Comparison of ENCODE assay signal across 18 mouse cellular contexts in the genomic region with DNA sequence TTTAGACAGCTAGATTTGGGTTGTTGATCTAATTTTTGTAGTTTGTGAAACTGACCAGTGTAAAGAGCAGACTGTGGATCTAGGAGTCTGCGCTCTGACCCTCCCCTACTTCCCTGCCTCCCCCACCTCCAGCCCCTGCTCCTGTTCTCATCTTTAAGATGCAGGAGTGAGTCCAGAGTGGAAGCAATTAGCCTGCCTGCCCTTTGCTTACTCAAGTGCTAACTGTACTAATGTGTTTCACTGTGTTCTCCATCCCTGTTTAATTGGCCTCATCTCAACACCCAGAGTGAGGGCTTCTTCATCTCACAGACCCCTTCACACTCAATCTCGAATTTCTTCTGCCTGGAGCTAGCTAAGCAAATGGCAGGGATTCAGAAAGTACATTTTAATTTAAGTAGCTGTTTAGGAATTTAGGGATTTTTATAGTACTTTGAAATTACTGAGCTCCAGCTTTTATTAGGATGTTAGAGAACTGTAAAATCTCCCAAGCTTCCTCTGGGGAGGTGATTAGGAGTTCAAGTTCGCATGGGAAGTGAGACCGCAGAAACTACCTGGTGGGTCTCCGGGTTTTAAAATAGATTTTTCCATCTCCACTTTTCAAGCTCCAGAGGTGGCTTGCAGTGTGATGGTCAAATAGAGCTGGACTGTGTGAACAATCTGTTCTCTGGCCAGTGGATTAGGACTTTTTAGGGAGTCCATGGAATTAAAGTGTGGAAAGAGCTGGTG. TPM values are rescaled to one million over a fixed set of nuclear protein-coding genes. Genes with fewer than 3 reads are reported as not detected.
A peak's percentile ranks its signal among the peaks of the same experiment; 100 is the strongest.
DNase-seq lines count a peak whose midpoint lies in the region; ATAC-seq and TF ChIP-seq lines count a peak whose summit lies in the region.
"Had no signal": no experiment of that assay in that cellular context is flagged by ENCODE, and none has a peak within 500 bp of the region (broad histone marks: within the 10 kb centered on the region; RNA-seq: fewer than 3 reads in every experiment).

No protein-coding gene starts in this region.

- no peak for ATAC-seq in forebrain, embryonic 14.5 days
- ATAC-seq in forebrain, embryonic 16.5 days, result no peak
- no peak; the same call in 1 of the 2 replicates for ATAC-seq in intestine, embryonic 14.5 days (replicated peaks; ENCODE audit: low FRiP score, low TSS enrichment, low read depth)
- ATAC-seq in intestine, postnatal 0 days, result no peak
- peak; percentile 31; the same call in 1 of the 2 replicates for ATAC-seq in neural tube, embryonic 15.5 days (ENCODE audit: low FRiP score)
- ATAC-seq: forebrain, embryonic 15.5 days; midbrain, embryonic 16.5 days; Patski had no signal

- peak; percentile 3 for DNase-seq in forebrain, embryonic 14.5 days (ENCODE audit: low spot score)
- DNase-seq in intestine, embryonic 14.5 days (ENCODE audit: low spot score), result no peak
- no peak for DNase-seq in neural tube, embryonic 10.5 days (ENCODE audit: extremely low spot score, low spot score)
- DNase-seq in right cerebral cortex, postnatal 25 days, result no peak
- DNase-seq in thymus, postnatal 10 days (ENCODE audit: low spot score in 2 of 2), result no peak
- DNase-seq: cerebellum, adult 18-20 months; right cerebral cortex, adult 18-20 months; thymus, postnatal 14 days had no signal

- no peaks in the 10 kb centered on the region for H3K4me1 ChIP-seq in forebrain, embryonic 14.5 days (ENCODE audit: control insufficient read depth, insufficient read depth, low read length)
- H3K4me1 ChIP-seq in forebrain, embryonic 16.5 days (replicated peaks; ENCODE audit: control insufficient read depth, insufficient read depth, low read length), result no peaks in the 10 kb centered on the region
- H3K4me1 ChIP-seq in intestine, embryonic 14.5 days (replicated peaks; ENCODE audit: control insufficient read depth, insufficient read depth, low read length), result no peaks in the 10 kb centered on the region
- no peaks in the 10 kb centered on the region for H3K4me1 ChIP-seq in intestine, postnatal 0 days (replicated peaks; ENCODE audit: control insufficient read depth, insufficient read depth, low read length)
- H3K4me1 ChIP-seq in neural tube, embryonic 15.5 days, result no peaks in the 10 kb centered on the region
- H3K4me1 ChIP-seq: forebrain, embryonic 15.5 days; hindbrain, embryonic 10.5 days; neural tube, embryonic 13.5 days had no signal

- no peaks in the 10 kb centered on the region for H3K9me3 ChIP-seq in forebrain, embryonic 14.5 days (replicated peaks; ENCODE audit: control insufficient read depth, low read length)
- no peaks in the 10 kb centered on the region for H3K9me3 ChIP-seq in forebrain, embryonic 16.5 days (ENCODE audit: control insufficient read depth, low read length)
- no peaks in the 10 kb centered on the region for H3K9me3 ChIP-seq in intestine, embryonic 14.5 days (ENCODE audit: control insufficient read depth, low read length)
- no peaks in the 10 kb centered on the region for H3K9me3 ChIP-seq in intestine, postnatal 0 days (ENCODE audit: control insufficient read depth)
- H3K9me3 ChIP-seq in neural tube, embryonic 15.5 days (replicated peaks), result no peaks in the 10 kb centered on the region
- H3K9me3 ChIP-seq: forebrain, embryonic 15.5 days; hindbrain, embryonic 10.5 days; neural tube, embryonic 13.5 days had no signal

- TF ChIP-seq CTCF in intestine, postnatal 0 days (IDR thresholded peaks at IDR 0.05; ENCODE audit: low read depth), result no peak

- H3K36me3 ChIP-seq in forebrain, embryonic 14.5 days (ENCODE audit: control insufficient read depth, insufficient read depth, low read length), result no peaks in the 10 kb centered on the region
- no peaks in the 10 kb centered on the region for H3K36me3 ChIP-seq in forebrain, embryonic 16.5 days (ENCODE audit: control insufficient read depth, insufficient read depth)
- no peaks in the 10 kb centered on the region for H3K36me3 ChIP-seq in intestine, embryonic 14.5 days (ENCODE audit: control insufficient read depth, insufficient read depth, low read length)
- H3K36me3 ChIP-seq in intestine, postnatal 0 days (ENCODE audit: control insufficient read depth, insufficient read depth), result no peaks in the 10 kb centered on the region
- no peaks in the 10 kb centered on the region for H3K36me3 ChIP-seq in neural tube, embryonic 15.5 days
- H3K36me3 ChIP-seq: forebrain, embryonic 15.5 days; hindbrain, embryonic 10.5 days; neural tube, embryonic 13.5 days had no signal

- 73% methylated on average over 5 of the region's 5 CpGs for WGBS in forebrain, embryonic 14.5 days
- WGBS in forebrain, embryonic 16.5 days, result 70% methylated on average over 5 of the region's 5 CpGs
- WGBS in intestine, embryonic 14.5 days, result 64% methylated on average over 5 of the region's 5 CpGs
- WGBS in intestine, postnatal 0 days, result 73% methylated on average over 5 of the region's 5 CpGs
- 72% methylated on average over 5 of the region's 5 CpGs for WGBS in neural tube, embryonic 15.5 days

- no peak overlapping the region for H3K4me2 ChIP-seq in forebrain, embryonic 14.5 days (ENCODE audit: low read length)
- no peak overlapping the region for H3K4me2 ChIP-seq in forebrain, embryonic 16.5 days (ENCODE audit: low read length)
- H3K4me2 ChIP-seq in intestine, embryonic 14.5 days (ENCODE audit: low read length), result no peak overlapping the region
- no peak overlapping the region for H3K4me2 ChIP-seq in intestine, postnatal 0 days (replicated peaks; ENCODE audit: low read depth)
- no peak overlapping the region for H3K4me2 ChIP-seq in neural tube, embryonic 15.5 days
- H3K4me2 ChIP-seq: forebrain, embryonic 15.5 days; neural tube, embryonic 13.5 days had no signal

- H3K27ac ChIP-seq in forebrain, embryonic 14.5 days (ENCODE audit: low read depth, low read length), result no peak overlapping the region
- no peak overlapping the region for H3K27ac ChIP-seq in forebrain, embryonic 16.5 days (ENCODE audit: low read length)
- H3K27ac ChIP-seq in intestine, embryonic 14.5 days (ENCODE audit: low read depth), result peak overlapping the region; percentile 33; the same call in 1 of the 2 replicates
- no peak overlapping the region for H3K27ac ChIP-seq in intestine, postnatal 0 days (ENCODE audit: low read depth, low read length)
- H3K27ac ChIP-seq in neural tube, embryonic 15.5 days (replicated peaks), result no peak overlapping the region
- H3K27ac ChIP-seq: forebrain, embryonic 15.5 days; hindbrain, embryonic 10.5 days; liver, embryonic 14.5 days; neural tube, embryonic 13.5 days had no signal

- H3K4me3 ChIP-seq in forebrain, embryonic 14.5 days (ENCODE audit: low read depth, low read length), result no peak overlapping the region
- no peak overlapping the region for H3K4me3 ChIP-seq in forebrain, embryonic 16.5 days (replicated peaks; ENCODE audit: low read length)
- no peak overlapping the region for H3K4me3 ChIP-seq in intestine, embryonic 14.5 days (ENCODE audit: low read depth, low read length)
- no peak overlapping the region for H3K4me3 ChIP-seq in intestine, postnatal 0 days (ENCODE audit: low read depth, low read length)
- no peak overlapping the region for H3K4me3 ChIP-seq in neural tube, embryonic 15.5 days (replicated peaks)
- H3K4me3 ChIP-seq: forebrain, embryonic 15.5 days; hindbrain, embryonic 10.5 days; neural tube, embryonic 13.5 days had no signal

- H3K9ac ChIP-seq in forebrain, embryonic 14.5 days (ENCODE audit: low read length), result no peak overlapping the region
- no peak overlapping the region for H3K9ac ChIP-seq in forebrain, embryonic 16.5 days (replicated peaks; ENCODE audit: low read depth, low read length)
- no peak overlapping the region for H3K9ac ChIP-seq in intestine, embryonic 14.5 days (ENCODE audit: low read length)
- H3K9ac ChIP-seq in intestine, postnatal 0 days (ENCODE audit: low read depth, low read length), result no peak overlapping the region
- no peak overlapping the region for H3K9ac ChIP-seq in neural tube, embryonic 15.5 days (replicated peaks)
- H3K9ac ChIP-seq: forebrain, embryonic 15.5 days; liver, embryonic 14.5 days; neural tube, embryonic 13.5 days had no signal

- H3K27me3 ChIP-seq in forebrain, embryonic 14.5 days (replicated peaks; ENCODE audit: control insufficient read depth, insufficient read depth, low read length), result no peaks in the 10 kb centered on the region
- H3K27me3 ChIP-seq in forebrain, embryonic 16.5 days (replicated peaks; ENCODE audit: control insufficient read depth, insufficient read depth, low read length), result no peaks in the 10 kb centered on the region
- H3K27me3 ChIP-seq in intestine, embryonic 14.5 days (replicated peaks; ENCODE audit: control insufficient read depth, insufficient read depth, low read length), result no peaks in the 10 kb centered on the region
- H3K27me3 ChIP-seq in intestine, postnatal 0 days (replicated peaks; ENCODE audit: control insufficient read depth, insufficient read depth, low read length), result no peaks in the 10 kb centered on the region
- no peaks in the 10 kb centered on the region for H3K27me3 ChIP-seq in neural tube, embryonic 15.5 days (replicated peaks)
- H3K27me3 ChIP-seq: forebrain, embryonic 15.5 days; neural tube, embryonic 13.5 days had no signal

RNA-seq across cellular contexts. Expression of a gene that starts 0.8 kb away (rescaled TPM):
- not detected in 2 replicates for polyA plus RNA-seq in forebrain, embryonic 14.5 days (2014; fragmentation: Nextera tagmentation; extraction: Ambion mirVana)
- not detected in 2 replicates for polyA plus RNA-seq in forebrain, embryonic 16.5 days (2015; fragmentation: Nextera tagmentation; extraction: Ambion mirVana)
- 0.08 TPM in 1 of 2 replicates, not detected in the other for polyA plus RNA-seq in intestine, embryonic 14.5 days (2014; fragmentation: Nextera tagmentation; extraction: Ambion mirVana)
- not detected in 2 replicates for polyA plus RNA-seq in intestine, postnatal 0 days (2015; fragmentation: Nextera tagmentation; extraction: Ambion mirVana)
- polyA plus RNA-seq in neural tube, embryonic 15.5 days (2015; fragmentation: Nextera tagmentation; extraction: Ambion mirVana), result 0.14 TPM in 1 of 2 replicates, not detected in the other
- polyA plus RNA-seq: cortical plate, adult 2 months; forebrain, embryonic 15.5 days; hindbrain, embryonic 10.5 days; liver, embryonic 14.5 days; midbrain, embryonic 16.5 days; neural tube, embryonic 13.5 days; Patski had no signal

RNA-seq across cellular contexts. Expression of a gene that starts 39.6 kb away (rescaled TPM):
- polyA plus RNA-seq in forebrain, embryonic 14.5 days (2014; fragmentation: Nextera tagmentation; extraction: Ambion mirVana), result 0.06 and 0.64 TPM in 2 replicates
- polyA plus RNA-seq in forebrain, embryonic 16.5 days (2015; fragmentation: Nextera tagmentation; extraction: Ambion mirVana), result 0.17 TPM in 1 of 2 replicates, not detected in the other
- polyA plus RNA-seq in intestine, embryonic 14.5 days (2014; fragmentation: Nextera tagmentation; extraction: Ambion mirVana), result 0.22 and 1.5 TPM in 2 replicates
- 3.8 and 4.4 TPM in 2 replicates for polyA plus RNA-seq in intestine, postnatal 0 days (2015; fragmentation: Nextera tagmentation; extraction: Ambion mirVana)
- 0.27 and 0.42 TPM in 2 replicates for polyA plus RNA-seq in neural tube, embryonic 15.5 days (2015; fragmentation: Nextera tagmentation; extraction: Ambion mirVana)
- polyA plus RNA-seq: hindbrain, embryonic 10.5 days had no signal

RNA-seq across cellular contexts. Expression of a gene that starts 46.2 kb away (rescaled TPM):
- not detected in 2 replicates for polyA plus RNA-seq in forebrain, embryonic 14.5 days (2014; fragmentation: Nextera tagmentation; extraction: Ambion mirVana)
- polyA plus RNA-seq in forebrain, embryonic 16.5 days (2015; fragmentation: Nextera tagmentation; extraction: Ambion mirVana), result not detected in 2 replicates
- 0.08 TPM in 1 of 2 replicates, not detected in the other for polyA plus RNA-seq in intestine, embryonic 14.5 days (2014; fragmentation: Nextera tagmentation; extraction: Ambion mirVana)
- polyA plus RNA-seq in intestine, postnatal 0 days (2015; fragmentation: Nextera tagmentation; extraction: Ambion mirVana), result not detected in 2 replicates
- polyA plus RNA-seq in neural tube, embryonic 15.5 days (2015; fragmentation: Nextera tagmentation; extraction: Ambion mirVana), result not detected in 2 replicates
- polyA plus RNA-seq: cortical plate, adult 2 months; forebrain, embryonic 15.5 days; hindbrain, embryonic 10.5 days; liver, embryonic 14.5 days; midbrain, embryonic 16.5 days; neural tube, embryonic 13.5 days; Patski had no signal
